Comparison of ENCODE assay signal across 17 mouse cellular contexts in the genomic region with DNA sequence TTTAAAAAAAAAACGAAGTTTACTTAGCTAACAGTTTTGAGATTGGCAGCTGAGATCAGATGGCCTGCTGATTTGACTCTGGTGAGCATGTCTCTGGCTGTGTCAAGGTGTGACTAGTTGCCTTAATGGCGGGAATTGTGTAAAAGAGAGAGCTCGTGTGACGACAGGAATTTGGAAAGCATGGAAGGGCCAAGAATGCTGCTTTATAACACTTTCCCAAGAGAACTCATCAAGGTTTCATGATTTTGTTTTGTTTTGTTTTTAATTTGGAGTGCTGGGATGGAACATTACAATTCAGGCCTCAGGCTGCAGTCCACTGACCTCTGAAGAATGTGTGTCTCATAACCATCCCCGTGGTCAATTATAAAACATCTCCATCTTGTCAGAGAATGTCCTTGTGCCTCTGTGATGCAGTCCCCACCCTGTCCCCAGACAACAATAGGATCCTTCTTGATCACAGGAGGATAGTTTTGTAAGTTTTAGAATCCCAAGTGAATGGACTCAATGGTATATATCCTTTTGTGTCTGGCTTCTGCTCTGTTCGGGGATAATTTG.
DNase-seq lines count a peak whose midpoint lies in the region; ATAC-seq and TF ChIP-seq lines count a peak whose summit lies in the region.
"Had no signal": no experiment of that assay in that cellular context is flagged by ENCODE, and none has a peak within 500 bp of the region (broad histone marks: within the 10 kb centered on the region; RNA-seq: fewer than 3 reads in every experiment).

No protein-coding gene starts in this region.

- H3K4me3 ChIP-seq in layer of hippocampus, adult 2 months: no peak overlapping the region
- no peak overlapping the region for H3K4me3 ChIP-seq in stomach, embryonic 15.5 days (replicated peaks)
- H3K4me3 ChIP-seq in stomach, postnatal 0 days (ENCODE audit: low read depth, low read length): no peak overlapping the region
- H3K4me3 ChIP-seq: embryonic facial prominence, embryonic 12.5 days; erythroblast, embryonic 14.5 days; forebrain, embryonic 15.5 days had no signal

- TF ChIP-seq EP300 in stomach, postnatal 0 days (optimal IDR thresholded peaks at IDR 0.05): no peak

- no peaks in the 10 kb centered on the region for H3K27me3 ChIP-seq in stomach, embryonic 15.5 days (replicated peaks)
- no peaks in the 10 kb centered on the region for H3K27me3 ChIP-seq in stomach, postnatal 0 days (ENCODE audit: control insufficient read depth, insufficient read depth, low read length)
- H3K27me3 ChIP-seq: embryonic facial prominence, embryonic 12.5 days; forebrain, embryonic 15.5 days had no signal

- no peak overlapping the region for H3K9ac ChIP-seq in stomach, embryonic 15.5 days
- H3K9ac ChIP-seq in stomach, postnatal 0 days (ENCODE audit: low read length): no peak overlapping the region
- H3K9ac ChIP-seq: embryonic facial prominence, embryonic 12.5 days; forebrain, embryonic 15.5 days had no signal

- no peak for DNase-seq in layer of hippocampus, adult 2 months (ENCODE audit: low spot score in 2 of 2)
- no peak for DNase-seq in layer of hippocampus, adult 18-20 months (ENCODE audit: low spot score in 2 of 2)
- DNase-seq in stomach, postnatal 0 days (ENCODE audit: low spot score): no peak
- DNase-seq in ZHBTc4 (ENCODE audit: low read depth, low spot score): peak; percentile 22
- no peak for DNase-seq in cerebellum, postnatal 10 days
- no peak for DNase-seq in right cerebral cortex, postnatal 25 days
- DNase-seq: adrenal gland, adult 8-10 months; cerebellum, adult 9-10 months; gastrocnemius, postnatal 36 days; right cerebral cortex, adult 18-20 months had no signal

- H3K27ac ChIP-seq in layer of hippocampus, adult 2 months: peak overlapping the region; percentile 56
- H3K27ac ChIP-seq in stomach, embryonic 15.5 days: peak overlapping the region; percentile 78; the same call in 1 of the 2 replicates
- no peak overlapping the region for H3K27ac ChIP-seq in stomach, postnatal 0 days (replicated peaks)
- H3K27ac ChIP-seq: embryonic facial prominence, embryonic 12.5 days; forebrain, embryonic 15.5 days; macrophage had no signal

- no peak for TF ChIP-seq CTCF in layer of hippocampus, adult 2 months (conservative IDR thresholded peaks at IDR 0.05)
- TF ChIP-seq CTCF in stomach, postnatal 0 days (IDR thresholded peaks at IDR 0.05; ENCODE audit: low read depth): no peak

- 67% methylated on average over 6 of the region's 6 CpGs for WGBS in stomach, embryonic 15.5 days
- WGBS in stomach, postnatal 0 days: 57% methylated on average over 6 of the region's 6 CpGs

- H3K4me1 ChIP-seq in stomach, embryonic 15.5 days: peaks cover 13% of the 10 kb centered on the region
- peaks cover 7% of the 10 kb centered on the region for H3K4me1 ChIP-seq in stomach, postnatal 0 days (replicated peaks; ENCODE audit: control insufficient read depth, insufficient read depth)
- H3K4me1 ChIP-seq: forebrain, embryonic 15.5 days had no signal

- H3K36me3 ChIP-seq in stomach, embryonic 15.5 days: no peaks in the 10 kb centered on the region
- H3K36me3 ChIP-seq in stomach, postnatal 0 days (ENCODE audit: control insufficient read depth, insufficient read depth, low read length): no peaks in the 10 kb centered on the region
- H3K36me3 ChIP-seq: embryonic facial prominence, embryonic 12.5 days; forebrain, embryonic 15.5 days; G1E had no signal

- no peak for ATAC-seq in stomach, embryonic 15.5 days (ENCODE audit: insufficient read depth, low FRiP score, low read depth)
- no peak for ATAC-seq in stomach, postnatal 0 days (ENCODE audit: low FRiP score, low TSS enrichment)
- ATAC-seq: forebrain, embryonic 15.5 days had no signal

- no peak overlapping the region for H3K4me2 ChIP-seq in stomach, embryonic 15.5 days
- H3K4me2 ChIP-seq in stomach, postnatal 0 days (replicated peaks; ENCODE audit: low read depth): no peak overlapping the region
- H3K4me2 ChIP-seq: embryonic facial prominence, embryonic 12.5 days; forebrain, embryonic 15.5 days; midbrain, embryonic 11.5 days had no signal

- no peaks in the 10 kb centered on the region for H3K9me3 ChIP-seq in stomach, embryonic 15.5 days
- no peaks in the 10 kb centered on the region for H3K9me3 ChIP-seq in stomach, postnatal 0 days (ENCODE audit: control insufficient read depth, low read length)
- H3K9me3 ChIP-seq: embryonic facial prominence, embryonic 12.5 days; forebrain, embryonic 15.5 days; G1E had no signal
